Mouse (Mus musculus): ENCODE data around the gene Sarnp.

- no peak for TF ChIP-seq CTCF (IDR thresholded peaks at IDR 0.05; ENCODE audit: control insufficient read depth, insufficient read depth, insufficient read length)
- no peak for TF ChIP-seq MYOG (IDR thresholded peaks at IDR 0.05; ENCODE audit: control insufficient read depth, extremely low read depth, insufficient read length)
- no peak for TF ChIP-seq USF1 (IDR thresholded peaks at IDR 0.05; ENCODE audit: low read depth)
Measured at GRCm38 (mm10) chr10:128802956-128803355, 14.2 kb upstream of the Sarnp start.
